Mouse (Mus musculus): ENCODE results near the gene Ptprd. TPM values are rescaled to one million over a fixed set of nuclear protein-coding genes. Genes with fewer than 3 reads are reported as not detected.
A peak's percentile ranks its signal among the peaks of the same experiment; 100 is the strongest.

Gene Ptprd
- polyA plus RNA-seq, 1 experiment from 2014 or later = 145 TPM

GRCm38 (mm10) chr4:77513041-77513440, 698.7 kb downstream of the Ptprd start:
- Histone ChIP-seq H3K27me3 (ENCODE audit: control insufficient read depth, insufficient read depth, low read length) (no peaks in the 10 kb centered on the region), H3K9ac (replicated peaks; ENCODE audit: low read depth, low read length) (no peak overlapping the region), H3K9me3 (ENCODE audit: control insufficient read depth, low read length) (no peaks in the 10 kb centered on the region), H3K36me3 (ENCODE audit: control insufficient read depth, insufficient read depth, low read length) (no peaks in the 10 kb centered on the region), H3K4me3 (ENCODE audit: low read depth, low read length) (no peak overlapping the region), H3K4me2 (ENCODE audit: low read depth, low read length) (no peak overlapping the region), H3K4me1 (ENCODE audit: control insufficient read depth, insufficient read depth, low read length) (no peaks in the 10 kb centered on the region), H3K27ac (ENCODE audit: low read depth, low read length) (no peak overlapping the region)
- no peak for ATAC-seq (ENCODE audit: low read depth)
- 62% methylated on average over 3 of the region's 3 CpGs for WGBS

DNA sequence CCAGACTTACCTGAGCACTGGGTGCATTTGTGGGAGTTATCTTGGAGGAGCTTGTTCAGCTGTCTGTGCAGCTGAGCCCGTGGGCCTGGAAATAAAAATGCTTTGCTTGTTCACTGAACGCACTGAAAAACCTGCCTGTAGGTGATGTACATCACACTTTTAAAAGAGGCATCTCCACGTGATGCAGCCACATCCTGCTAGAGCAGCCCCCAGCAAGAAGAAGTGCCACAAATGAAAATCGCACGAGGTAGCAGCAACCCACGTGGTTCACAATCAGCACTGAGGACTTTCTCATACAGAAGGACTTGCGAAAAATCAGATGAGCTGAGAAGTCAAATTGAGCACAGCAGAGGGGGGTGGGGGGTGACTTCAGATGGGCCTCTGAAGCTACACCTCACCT, 757.7 kb downstream of the Ptprd start:
- H3K4me2 ChIP-seq (ENCODE audit: low read depth, low read length) = no peak overlapping the region
- no peak overlapping the region for H3K9ac ChIP-seq (replicated peaks; ENCODE audit: low read depth, low read length)
- no peak for ATAC-seq (ENCODE audit: low read depth)
- WGBS = 71% methylated on average over 7 of the region's 7 CpGs
- no peaks in the 10 kb centered on the region for H3K36me3 ChIP-seq (ENCODE audit: control insufficient read depth, insufficient read depth, low read length)
- no peak overlapping the region for H3K4me3 ChIP-seq (ENCODE audit: low read depth, low read length)
- H3K9me3 ChIP-seq (ENCODE audit: control insufficient read depth, low read length) = no peaks in the 10 kb centered on the region
- H3K27ac ChIP-seq (ENCODE audit: low read depth, low read length) = no peak overlapping the region
- no peaks in the 10 kb centered on the region for H3K27me3 ChIP-seq (ENCODE audit: control insufficient read depth, insufficient read depth, low read length)
- H3K4me1 ChIP-seq (ENCODE audit: control insufficient read depth, insufficient read depth, low read length) = no peaks in the 10 kb centered on the region

DNA sequence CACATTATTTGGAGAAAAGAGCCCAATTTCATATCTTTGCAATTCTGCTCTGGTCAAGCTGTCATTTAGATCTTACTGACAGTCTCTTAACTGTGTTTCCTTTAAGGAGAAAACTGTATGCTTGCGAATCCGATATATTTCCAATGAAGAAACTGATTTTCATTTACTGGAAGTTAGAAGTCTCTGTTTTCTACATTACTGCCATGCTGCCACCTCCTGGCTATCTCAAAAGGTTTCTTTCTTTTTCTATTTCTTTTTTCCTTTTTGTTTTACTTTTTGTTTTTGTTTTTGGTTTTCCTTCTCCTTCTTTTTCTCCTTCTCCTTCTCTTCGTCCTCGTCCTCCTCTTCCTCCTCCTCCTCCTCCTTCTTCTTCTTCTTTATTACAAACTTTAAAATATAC, 812.6 kb downstream of the Ptprd start:
- Histone ChIP-seq H3K4me1 (ENCODE audit: control insufficient read depth, insufficient read depth, low read length) (no peaks in the 10 kb centered on the region), H3K27ac (ENCODE audit: low read depth, low read length) (no peak overlapping the region), H3K4me3 (ENCODE audit: low read depth, low read length) (no peak overlapping the region), H3K36me3 (ENCODE audit: control insufficient read depth, insufficient read depth, low read length) (no peaks in the 10 kb centered on the region), H3K4me2 (ENCODE audit: low read depth, low read length) (no peak overlapping the region), H3K9me3 (ENCODE audit: control insufficient read depth, low read length) (no peaks in the 10 kb centered on the region), H3K27me3 (ENCODE audit: control insufficient read depth, insufficient read depth, low read length) (no peaks in the 10 kb centered on the region), H3K9ac (replicated peaks; ENCODE audit: low read depth, low read length) (no peak overlapping the region)
- ATAC-seq (ENCODE audit: low read depth) = no peak
- WGBS = 77% methylated on average over 4 of the region's 4 CpGs

DNA sequence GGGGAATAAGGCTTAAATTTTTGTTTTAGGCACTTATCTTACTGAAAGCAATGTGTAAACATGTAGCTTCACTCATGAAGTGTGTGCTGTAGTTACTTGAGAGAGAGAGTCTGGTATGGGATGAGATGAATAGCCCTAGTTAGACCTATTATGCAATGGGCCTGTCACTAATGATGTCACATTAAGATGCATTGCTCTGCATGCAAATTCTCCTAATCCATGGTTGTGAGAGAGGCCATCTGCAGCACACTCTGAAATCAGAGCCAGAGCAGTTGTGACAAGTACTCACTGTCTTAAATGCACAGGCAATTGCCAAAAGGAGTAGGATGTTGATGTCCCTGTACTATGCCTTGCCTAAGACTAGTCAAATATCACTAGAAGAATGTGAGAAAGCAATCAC, 850.0 kb downstream of the Ptprd start:
- Histone ChIP-seq H3K36me3 (ENCODE audit: control insufficient read depth, insufficient read depth, low read length) (no peaks in the 10 kb centered on the region), H3K4me1 (ENCODE audit: control insufficient read depth, insufficient read depth, low read length) (no peaks in the 10 kb centered on the region), H3K9me3 (ENCODE audit: control insufficient read depth, low read length) (no peaks in the 10 kb centered on the region), H3K27ac (ENCODE audit: low read depth, low read length) (no peak overlapping the region), H3K9ac (replicated peaks; ENCODE audit: low read depth, low read length) (no peak overlapping the region), H3K4me2 (ENCODE audit: low read depth, low read length) (no peak overlapping the region), H3K4me3 (ENCODE audit: low read depth, low read length) (no peak overlapping the region), H3K27me3 (ENCODE audit: control insufficient read depth, insufficient read depth, low read length) (no peaks in the 10 kb centered on the region)
- no peak for ATAC-seq (ENCODE audit: low read depth)

DNA sequence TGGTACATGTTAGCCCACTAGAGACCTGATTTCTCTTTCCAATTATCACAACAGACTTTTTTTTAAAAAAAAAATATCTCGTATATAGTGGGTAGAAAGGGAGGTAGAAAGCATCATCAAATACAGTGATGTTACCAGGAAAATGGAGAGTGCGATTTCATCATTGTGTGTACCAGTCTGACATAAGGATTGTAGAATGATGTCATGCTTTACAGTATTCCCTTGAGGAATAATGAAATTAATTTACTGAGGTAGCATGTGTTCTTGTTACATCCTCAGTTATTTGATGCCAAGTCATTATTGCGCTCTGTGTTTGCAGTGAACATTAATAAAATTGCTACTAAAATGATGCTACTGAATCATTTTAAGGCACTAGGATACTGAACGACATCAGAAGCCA, 884.6 kb downstream of the Ptprd start:
- no peak overlapping the region for H3K27ac ChIP-seq (ENCODE audit: low read depth, low read length)
- ATAC-seq (ENCODE audit: low read depth) = peak; percentile 51; the same call in 1 of the 2 replicates
- no peaks in the 10 kb centered on the region for H3K4me1 ChIP-seq (ENCODE audit: control insufficient read depth, insufficient read depth, low read length)
- H3K9me3 ChIP-seq (ENCODE audit: control insufficient read depth, low read length) = no peaks in the 10 kb centered on the region
- H3K36me3 ChIP-seq (ENCODE audit: control insufficient read depth, insufficient read depth, low read length) = no peaks in the 10 kb centered on the region
- 58% methylated on average over 4 of the region's 4 CpGs for WGBS
- no peak overlapping the region for H3K9ac ChIP-seq (replicated peaks; ENCODE audit: low read depth, low read length)
- H3K4me2 ChIP-seq (ENCODE audit: low read depth, low read length) = no peak overlapping the region
- H3K4me3 ChIP-seq (ENCODE audit: low read depth, low read length) = no peak overlapping the region
- no peaks in the 10 kb centered on the region for H3K27me3 ChIP-seq (ENCODE audit: control insufficient read depth, insufficient read depth, low read length)

GRCm38 (mm10) chr4:77317060-77317680, 894.6 kb downstream of the Ptprd start:
- Histone ChIP-seq H3K27me3 (ENCODE audit: control insufficient read depth, insufficient read depth, low read length) (no peaks in the 10 kb centered on the region), H3K4me1 (ENCODE audit: control insufficient read depth, insufficient read depth, low read length) (peaks cover 5% of the 10 kb centered on the region; the same call in 1 of the 2 replicates), H3K9ac (replicated peaks; ENCODE audit: low read depth, low read length) (no peak overlapping the region), H3K36me3 (ENCODE audit: control insufficient read depth, insufficient read depth, low read length) (no peaks in the 10 kb centered on the region), H3K4me2 (ENCODE audit: low read depth, low read length) (no peak overlapping the region), H3K9me3 (ENCODE audit: control insufficient read depth, low read length) (no peaks in the 10 kb centered on the region), H3K27ac (ENCODE audit: low read depth, low read length) (no peak overlapping the region), H3K4me3 (ENCODE audit: low read depth, low read length) (no peak overlapping the region)
- peak; percentile 28; the same call in 1 of the 2 replicates for ATAC-seq (ENCODE audit: low read depth)
- 32% methylated on average over 10 of the region's 10 CpGs for WGBS

- Histone ChIP-seq H3K9ac (replicated peaks; ENCODE audit: low read depth, low read length) (no peak overlapping the region), H3K4me3 (ENCODE audit: low read depth, low read length) (no peak overlapping the region), H3K4me1 (ENCODE audit: control insufficient read depth, insufficient read depth, low read length) (peaks cover 5% of the 10 kb centered on the region; the same call in 1 of the 2 replicates), H3K36me3 (ENCODE audit: control insufficient read depth, insufficient read depth, low read length) (no peaks in the 10 kb centered on the region), H3K27me3 (ENCODE audit: control insufficient read depth, insufficient read depth, low read length) (no peaks in the 10 kb centered on the region), H3K27ac (ENCODE audit: low read depth, low read length) (no peak overlapping the region), H3K9me3 (ENCODE audit: control insufficient read depth, low read length) (no peaks in the 10 kb centered on the region), H3K4me2 (ENCODE audit: low read depth, low read length) (no peak overlapping the region)
- WGBS = 46% methylated on average over 2 of the region's 2 CpGs
- peak; percentile 28; the same call in 1 of the 2 replicates for ATAC-seq (ENCODE audit: low read depth)
Measured at GRCm38 (mm10) chr4:77316644-77317043, 895.1 kb downstream of the Ptprd start.

DNA sequence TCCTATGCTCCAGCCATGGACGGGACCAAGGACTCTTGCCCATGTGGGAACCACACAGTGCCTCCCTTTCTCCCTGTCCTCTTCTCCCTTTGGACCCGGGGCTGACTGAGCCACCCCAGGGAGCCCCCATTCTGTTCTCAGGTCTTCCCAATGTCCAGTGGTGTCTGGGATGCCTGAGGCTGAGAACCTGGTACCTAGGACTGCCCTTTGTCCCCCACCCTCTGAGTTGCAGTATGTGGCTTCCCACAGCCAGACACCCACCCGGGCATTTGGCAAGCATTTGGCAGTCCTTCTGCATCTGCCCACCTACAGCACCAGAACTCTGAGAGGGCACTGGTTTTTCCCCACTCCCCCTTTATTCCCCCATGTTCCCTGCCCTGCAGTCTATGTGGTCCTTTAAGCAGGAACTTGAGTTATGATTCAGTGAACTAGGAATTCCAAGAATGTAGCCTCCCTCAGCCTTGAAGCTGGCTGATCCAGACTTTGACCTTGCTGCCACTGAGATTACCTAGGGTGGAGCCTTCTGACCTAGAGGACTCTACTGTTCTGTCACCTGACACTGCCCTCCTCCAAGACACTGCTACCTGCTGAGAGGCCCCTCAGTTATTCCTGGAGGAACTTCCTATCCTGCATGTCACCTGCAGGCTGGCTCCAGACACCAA, 901.5 kb downstream of the Ptprd start:
- Histone ChIP-seq H3K9ac (replicated peaks; ENCODE audit: low read depth, low read length) (no peak overlapping the region), H3K4me2 (ENCODE audit: low read depth, low read length) (no peak overlapping the region), H3K27me3 (ENCODE audit: control insufficient read depth, insufficient read depth, low read length) (no peaks in the 10 kb centered on the region), H3K4me1 (ENCODE audit: control insufficient read depth, insufficient read depth, low read length) (no peaks in the 10 kb centered on the region), H3K9me3 (ENCODE audit: control insufficient read depth, low read length) (no peaks in the 10 kb centered on the region), H3K4me3 (ENCODE audit: low read depth, low read length) (no peak overlapping the region), H3K36me3 (ENCODE audit: control insufficient read depth, insufficient read depth, low read length) (no peaks in the 10 kb centered on the region), H3K27ac (ENCODE audit: low read depth, low read length) (no peak overlapping the region)
- ATAC-seq (ENCODE audit: low read depth) = no peak
- 96% methylated on average over 3 of the region's 3 CpGs for WGBS

DNA sequence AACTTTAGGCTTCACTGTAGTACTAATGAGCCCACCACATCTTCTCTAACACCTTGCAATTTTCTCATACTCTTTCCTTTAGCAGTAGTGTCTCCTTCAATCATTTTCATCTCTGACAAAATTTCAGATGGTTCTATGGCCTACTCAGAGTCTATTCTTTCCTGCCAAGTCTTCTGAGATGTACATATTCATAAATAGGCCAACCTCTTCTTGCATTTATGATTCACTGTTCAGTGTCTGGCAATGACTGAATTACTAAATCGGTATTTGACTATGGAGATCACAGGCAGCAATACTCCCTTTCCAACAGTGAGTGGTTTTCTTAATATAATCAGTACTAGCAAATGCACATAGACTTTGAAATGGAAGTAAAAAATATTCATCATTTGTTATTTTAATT, 928.3 kb downstream of the Ptprd start:
- H3K4me2 ChIP-seq (ENCODE audit: low read depth, low read length) = no peak overlapping the region
- H3K9ac ChIP-seq (replicated peaks; ENCODE audit: low read depth, low read length) = no peak overlapping the region
- no peak overlapping the region for H3K4me3 ChIP-seq (ENCODE audit: low read depth, low read length)
- no peak overlapping the region for H3K27ac ChIP-seq (ENCODE audit: low read depth, low read length)
- ATAC-seq (ENCODE audit: low read depth) = no peak
- no peaks in the 10 kb centered on the region for H3K9me3 ChIP-seq (ENCODE audit: control insufficient read depth, low read length)
- WGBS = 84% methylated on average over 1 of the region's 1 CpGs
- no peaks in the 10 kb centered on the region for H3K27me3 ChIP-seq (ENCODE audit: control insufficient read depth, insufficient read depth, low read length)
- no peaks in the 10 kb centered on the region for H3K36me3 ChIP-seq (ENCODE audit: control insufficient read depth, insufficient read depth, low read length)
- no peaks in the 10 kb centered on the region for H3K4me1 ChIP-seq (ENCODE audit: control insufficient read depth, insufficient read depth, low read length)

All from neural tube, embryonic 14.5 days (tissue).